Mouse (Mus musculus) CD4-positive, CD25-positive, alpha-beta regulatory T cell (primary cell): ENCODE measurements around the gene Gm35315. TPM values are rescaled to one million over a fixed set of nuclear protein-coding genes. Genes with fewer than 3 reads are reported as not detected.

Experiments used
- polyA plus RNA-seq: library from polyadenylated mRNA; unstranded; fragments of 100-300 nt; shearing (Covaris generic); gene quantifications from one replicate; pipeline ENCODE4 v1.2.1, GENCODE M21; 2017

Gene Gm35315
- 3.0 TPM for polyA plus RNA-seq

DNA sequence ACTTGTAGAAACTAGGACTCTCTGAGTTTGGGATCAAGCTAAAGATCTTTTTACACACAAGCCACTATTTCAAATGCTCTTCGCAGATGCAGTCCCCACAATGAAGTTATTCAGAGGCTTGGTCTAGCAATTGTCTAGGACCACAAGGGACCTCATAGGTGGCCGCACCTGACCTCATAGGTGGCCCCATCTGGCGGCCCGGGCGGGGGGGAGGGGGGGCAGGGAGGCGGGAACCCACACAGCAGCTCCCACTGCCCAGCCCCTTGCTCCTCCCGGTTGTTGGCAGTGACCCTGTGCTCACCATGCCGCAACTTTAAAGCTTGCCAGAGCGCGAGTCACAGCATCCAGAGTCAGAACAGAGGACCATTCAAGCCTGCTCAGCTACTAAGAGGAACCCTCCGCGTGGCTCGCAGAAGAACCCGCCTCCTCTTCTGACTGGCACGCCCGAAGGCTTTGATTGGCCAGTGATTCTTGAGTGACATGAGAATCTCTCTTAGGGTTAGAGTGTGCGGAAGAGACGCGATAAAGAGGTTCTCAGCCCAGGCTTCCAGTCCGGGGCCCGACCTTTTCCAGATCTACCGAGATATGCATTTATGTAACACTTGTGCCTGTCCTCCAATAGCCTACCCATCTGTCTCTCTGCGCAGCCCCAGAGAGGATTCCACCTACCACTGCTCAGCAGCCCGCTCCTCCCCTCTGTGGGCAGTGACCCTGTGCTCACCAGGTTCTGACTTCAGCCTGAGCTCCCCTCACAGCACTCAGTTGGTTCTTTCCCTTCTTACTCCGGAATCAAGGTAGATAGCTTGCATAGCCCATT, at the start of gene Gm35315:
Gm35315 (minus strand) TSS at position 391 of the 817 bp plus-strand sequence.

DNA sequence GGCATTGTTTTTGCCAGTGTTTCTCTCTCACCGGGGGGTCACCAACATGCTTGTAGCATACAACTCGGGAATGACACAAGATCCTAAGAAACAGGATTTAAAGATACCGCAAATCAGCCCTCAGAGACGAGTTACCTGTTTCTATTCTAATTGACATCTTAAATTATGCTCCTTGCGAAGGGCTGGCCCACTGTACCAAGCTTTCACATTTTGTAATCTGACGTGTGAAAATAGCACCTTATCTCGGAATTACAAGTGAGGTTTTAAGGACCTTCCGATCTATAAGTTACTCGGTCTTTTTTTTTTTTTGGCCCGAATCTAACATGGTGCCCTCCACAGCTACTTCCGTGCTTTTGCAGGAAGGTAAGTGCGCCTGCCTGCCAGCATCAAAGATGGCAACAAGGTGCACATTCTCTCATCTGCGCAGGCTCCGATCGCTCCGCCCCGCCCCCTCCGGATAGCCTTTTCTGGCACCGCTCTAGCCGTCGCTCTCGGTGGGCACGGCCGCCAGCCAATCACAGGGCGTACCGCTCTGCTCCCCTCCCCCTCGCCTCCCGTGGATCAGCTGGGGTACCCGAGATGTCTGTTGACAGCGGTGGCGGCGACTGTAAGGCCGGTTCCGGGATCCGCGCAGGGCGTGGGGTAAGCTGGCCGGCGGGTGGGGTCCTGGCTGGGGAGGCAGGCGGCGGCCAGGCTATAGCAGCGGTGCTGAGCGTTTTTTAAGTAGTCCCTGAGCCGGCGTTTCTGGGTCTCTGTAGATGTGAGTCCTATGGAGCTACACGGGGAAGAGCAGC, 41.3 kb upstream of the Gm35315 start, which contains the start of gene Chfr:
Chfr (plus strand) TSS at position 550 of the 794 bp plus-strand sequence.

GRCm38 (mm10) chr5:110109991-110110441, 15.8 kb upstream of the Gm35315 start, which contains the start of gene Zfp605:
Gene Zfp605 (plus strand): TSS chr5:110110092.

DNA sequence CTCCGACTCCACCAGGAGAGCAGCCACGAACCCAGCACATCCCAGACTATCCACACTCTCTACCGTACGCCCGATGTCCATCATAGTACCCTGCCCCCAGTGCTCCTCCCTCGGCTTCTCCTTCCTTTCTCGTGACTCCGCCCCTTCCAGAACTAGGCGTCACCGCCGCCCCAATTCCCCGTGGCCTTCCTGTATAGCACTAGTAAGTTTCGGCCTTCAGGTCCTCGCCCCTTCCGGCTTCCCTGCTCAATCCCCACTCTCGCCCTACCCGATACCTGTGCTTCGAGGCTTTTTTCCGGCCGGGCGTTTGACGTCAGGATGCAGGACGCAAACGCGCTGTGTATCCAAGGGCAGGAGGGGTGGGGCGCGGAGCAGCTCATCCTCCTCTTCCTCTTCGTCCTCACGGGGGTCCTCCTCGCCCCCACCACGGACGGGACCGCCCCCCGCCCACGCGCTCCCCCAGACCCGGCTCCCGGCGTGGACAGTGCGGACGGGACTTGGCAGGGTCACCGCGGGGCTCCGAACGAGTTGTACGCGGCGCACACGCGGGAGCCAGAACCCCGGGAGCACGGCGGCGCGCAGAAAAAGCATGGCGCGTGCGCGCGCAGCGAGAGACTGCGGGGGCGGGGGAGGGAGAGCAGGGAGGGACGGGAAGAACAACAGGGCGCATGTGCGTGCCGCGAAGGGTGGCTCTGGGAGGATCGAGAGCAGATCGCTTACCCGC, 13.5 kb upstream of the Gm35315 start, which contains the start of gene Gtpbp6:
Gtpbp6 (minus strand) TSS at position 617 of the 724 bp plus-strand sequence.

GRCm38 (mm10) chr5:110099656-110100580, 5.7 kb upstream of the Gm35315 start, which contains the start of gene Plcxd1:
Gene Plcxd1 (plus strand): TSS chr5:110099969.

DNA sequence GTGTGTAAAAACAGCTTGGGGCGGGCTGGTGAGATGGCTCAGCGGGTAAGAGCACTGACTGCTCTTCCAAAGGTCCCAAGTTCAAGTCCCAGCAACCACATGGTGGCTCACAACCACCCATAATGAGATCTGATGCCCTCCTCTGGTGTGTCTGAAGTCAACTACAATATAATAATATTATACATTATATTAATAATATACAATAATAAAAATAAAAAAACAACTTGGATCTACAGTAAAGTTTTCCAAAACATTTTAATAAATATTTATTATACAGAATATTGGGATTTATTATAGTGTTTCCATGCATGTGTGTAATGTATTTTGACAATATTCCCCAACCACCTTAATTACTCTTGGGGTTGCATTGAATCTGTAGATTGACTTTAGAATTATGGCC, 21.8 kb downstream of the Gm35315 start, which contains the start of gene Gm17655:
Gm17655 (minus strand) TSS at position 101 of the 400 bp plus-strand sequence.

Other genes with a start within 250 kb of the Gm35315 start
- gene Gm15446, start 171.0 kb downstream of the Gm35315 start, polyA plus RNA-seq, result 16.0 TPM
- 25.4 TPM for gene Zfp932, start 97.9 kb downstream of the Gm35315 start, polyA plus RNA-seq
- gene Gm17655, start 21.9 kb downstream of the Gm35315 start, polyA plus RNA-seq, result 11.7 TPM
- 2.4 TPM for gene Plcxd1, start 5.5 kb upstream of the Gm35315 start, polyA plus RNA-seq
- gene Gtpbp6, start 13.8 kb upstream of the Gm35315 start, polyA plus RNA-seq, result 68.5 TPM
- 5.7 TPM for gene Zfp605, start 15.7 kb upstream of the Gm35315 start, polyA plus RNA-seq
- gene Chfr, start 41.4 kb upstream of the Gm35315 start, polyA plus RNA-seq, result 68.4 TPM
- 29.1 TPM for gene Golga3, start 82.3 kb upstream of the Gm35315 start, polyA plus RNA-seq
- gene Ankle2, start 136.6 kb upstream of the Gm35315 start, polyA plus RNA-seq, result 51.2 TPM
- gene Pgam5, start 175.5 kb upstream of the Gm35315 start, polyA plus RNA-seq, result 61.1 TPM
- gene Pxmp2, start 191.8 kb upstream of the Gm35315 start, polyA plus RNA-seq, result 4.9 TPM
- gene Pole, start 191.9 kb upstream of the Gm35315 start, polyA plus RNA-seq, result 4.9 TPM
- not detected for gene P2rx2, start 248.8 kb upstream of the Gm35315 start, polyA plus RNA-seq